Mouse (Mus musculus) monocyte, adult 5-6 weeks (primary cell): ENCODE data around the gene Ldb3. TPM values are rescaled to one million over a fixed set of nuclear protein-coding genes. Genes with fewer than 3 reads are reported as not detected.

Experiments
- ATAC-seq: fragments of 153-309, 156-312 bp; replicated peaks from 2 replicates; pipeline ENCODE4 v1.8.0; 2017; ENCODE audit warnings: mild to moderate bottlenecking; ENCODE audit not compliant: low TSS enrichment, insufficient number of reproducible peaks, severe bottlenecking, poor library complexity, low FRiP score
- total RNA-seq: library from RNA; stranded (forward); fragments of 200-1000, 200-491, 200-594 nt; gene quantifications from 3 replicates; pipeline ENCODE4 v1.2.3, GENCODE M21; 2017

Gene Ldb3
- total RNA-seq, 1 experiment from 2014 or later: not detected

DNA sequence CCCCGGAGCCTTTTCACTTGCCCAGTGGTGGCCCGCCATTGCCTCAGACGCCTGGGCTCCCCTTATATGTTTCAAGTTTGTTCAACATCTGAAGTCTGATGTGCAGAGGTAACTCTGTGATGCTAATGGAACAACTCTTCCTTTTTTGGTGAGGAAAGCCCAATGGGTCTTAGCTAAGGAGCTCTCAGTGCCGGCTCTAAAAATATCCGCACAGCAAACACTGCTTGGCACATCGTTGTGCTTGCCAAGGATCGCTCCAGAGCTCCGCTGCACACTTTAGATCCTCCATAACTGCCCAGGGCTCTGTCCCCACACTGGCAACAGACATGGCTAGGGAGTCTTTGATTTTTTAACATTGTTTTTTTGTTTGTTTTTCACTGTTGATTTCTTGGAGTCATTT, 59.7 kb downstream of the Ldb3 start:
- no peak for ATAC-seq

DNA sequence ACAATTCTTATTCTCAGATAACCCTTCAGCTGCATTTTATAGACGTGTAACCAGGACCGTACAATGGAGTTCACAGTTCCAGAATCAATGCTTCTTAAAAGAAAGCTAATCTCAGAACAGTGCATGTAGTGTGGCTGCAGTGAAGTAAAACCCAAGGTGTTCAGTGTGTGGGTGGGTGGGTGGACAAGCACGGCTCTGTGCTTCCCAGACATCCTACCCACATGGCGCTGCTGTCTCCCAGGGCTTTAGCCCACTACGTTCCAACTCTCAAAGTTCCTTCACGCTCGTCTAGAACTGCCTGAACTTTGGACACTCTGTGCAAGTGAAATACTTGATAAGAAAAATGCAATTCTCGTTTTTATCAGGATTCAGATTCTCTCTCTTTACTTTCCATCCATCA, 65.8 kb downstream of the Ldb3 start, which contains the start of gene 9230112D13Rik:
Gene 9230112D13Rik, minus strand, starts transcription at position 101 of the 400 bp plus-strand sequence.
- ATAC-seq: no peak

- no peak for ATAC-seq
Measured at GRCm38 (mm10) chr14:34517959-34518544, 70.4 kb downstream of the Ldb3 start.

DNA sequence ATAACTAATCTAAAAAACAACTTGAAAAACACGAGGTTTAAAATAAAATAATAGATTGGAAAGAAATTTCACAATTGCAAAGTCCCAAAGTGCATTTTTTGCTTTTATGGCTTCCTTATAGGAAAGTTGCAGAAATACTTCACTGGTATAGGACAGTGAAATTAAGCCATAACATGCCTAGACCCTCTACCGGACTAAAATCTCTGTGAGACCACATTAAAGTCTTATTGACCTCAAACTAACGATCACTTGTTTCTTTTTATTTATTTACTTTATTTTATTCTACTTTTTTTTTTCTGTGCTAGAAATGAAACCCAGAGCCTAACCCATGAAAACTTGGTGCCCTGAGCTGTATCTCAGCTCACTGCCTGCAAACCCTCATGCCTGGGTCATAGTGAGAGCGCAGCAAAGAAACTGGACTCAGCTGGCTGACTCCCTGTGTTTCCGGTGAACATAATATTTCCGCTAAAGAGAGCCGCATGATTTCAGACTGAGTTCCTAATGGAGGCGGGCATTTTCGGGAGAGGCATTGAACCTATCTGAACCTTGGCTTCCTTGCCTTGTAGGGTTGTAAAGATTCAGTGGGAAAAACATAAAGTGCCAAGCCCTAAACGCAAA, 71.4 kb downstream of the Ldb3 start:
- no peak for ATAC-seq

- ATAC-seq: no peak
Measured at GRCm38 (mm10) chr14:34515860-34516259, 72.6 kb downstream of the Ldb3 start.

DNA sequence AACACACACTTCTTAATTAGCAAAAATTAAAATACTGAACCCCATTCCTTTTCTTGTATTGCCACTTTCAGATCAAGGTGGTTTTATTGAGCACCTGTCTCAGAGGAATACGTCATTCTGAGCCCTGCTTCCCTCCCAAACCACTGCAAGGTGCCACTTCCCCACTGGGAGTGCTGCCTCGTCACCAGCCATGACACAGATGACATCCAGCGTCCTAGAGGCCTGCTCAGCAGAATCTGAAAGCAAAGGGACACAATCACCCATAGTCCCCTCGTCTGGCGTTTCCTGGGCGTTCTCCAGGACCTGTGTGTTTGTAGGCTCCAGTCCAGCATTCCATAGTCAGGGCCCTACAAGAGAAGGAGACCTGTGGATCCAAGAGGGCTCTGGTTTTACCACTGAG, 74.4 kb downstream of the Ldb3 start:
- no peak for ATAC-seq

GRCm38 (mm10) chr14:34512602-34513001, 75.9 kb downstream of the Ldb3 start:
- no peak for ATAC-seq

DNA sequence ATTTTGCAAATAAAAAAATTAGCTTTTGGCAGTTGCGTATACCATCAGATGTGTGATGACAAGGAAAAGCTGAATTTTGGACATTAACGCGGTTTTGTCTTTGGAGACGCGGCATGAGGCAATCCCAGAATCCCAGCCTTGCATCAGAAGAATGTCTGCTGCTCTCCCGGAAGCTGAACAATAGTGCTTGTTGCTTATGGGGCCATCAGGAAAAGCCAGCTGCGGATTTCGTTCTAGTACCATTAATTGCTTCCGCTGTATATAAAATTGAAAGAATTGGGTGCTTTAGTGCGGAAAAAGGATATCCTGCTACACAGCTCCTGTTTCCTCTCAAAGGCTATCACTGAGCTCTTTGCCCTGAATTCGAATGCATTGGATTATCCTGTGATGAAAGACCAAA, 76.6 kb downstream of the Ldb3 start:
- no peak for ATAC-seq

- no peak for ATAC-seq
Measured at GRCm38 (mm10) chr14:34508842-34509439, 79.5 kb downstream of the Ldb3 start.

- ATAC-seq: no peak
Measured at GRCm38 (mm10) chr14:34508187-34508840, 80.2 kb downstream of the Ldb3 start.

GRCm38 (mm10) chr14:34505309-34505708, 83.2 kb downstream of the Ldb3 start:
- no peak for ATAC-seq

DNA sequence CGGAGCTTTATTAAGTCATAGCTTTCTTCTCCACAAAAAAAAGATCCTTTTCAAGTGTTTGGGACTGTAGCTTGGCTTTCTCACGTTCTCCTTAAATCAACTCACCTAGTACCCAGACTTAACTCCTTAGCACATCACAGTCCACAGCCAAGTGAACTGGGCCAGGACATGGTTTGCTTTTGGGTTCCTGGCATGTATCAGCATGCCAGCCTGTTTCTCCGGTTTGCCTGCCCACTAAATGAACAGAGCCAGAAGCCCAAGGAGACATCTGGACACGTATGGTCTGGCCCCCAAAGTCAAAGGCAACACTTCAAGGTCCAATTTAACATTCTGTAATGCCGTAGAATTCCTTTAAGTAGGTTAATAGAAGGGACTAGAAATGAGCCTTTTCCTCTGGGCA, 84.1 kb downstream of the Ldb3 start:
- ATAC-seq: no peak

DNA sequence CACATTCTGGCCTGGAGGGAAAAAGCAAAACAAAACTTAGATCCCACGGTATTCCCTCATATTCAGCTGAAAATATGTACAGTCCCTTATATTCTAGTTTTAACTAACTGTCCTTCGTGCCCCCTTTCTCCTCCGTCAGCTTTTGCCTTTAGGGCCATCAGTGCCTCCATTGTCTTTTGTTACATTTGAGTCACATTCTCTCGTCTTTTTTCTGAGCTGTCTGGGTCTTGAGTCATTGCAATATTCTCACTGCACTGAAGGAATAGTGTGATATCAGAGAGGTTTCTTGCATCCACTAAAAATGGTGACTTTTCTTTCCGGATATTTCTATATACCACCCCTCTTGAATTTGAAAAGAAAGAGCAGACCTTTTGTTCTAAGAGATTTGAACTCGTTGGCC, 84.7 kb downstream of the Ldb3 start:
- ATAC-seq: no peak

- ATAC-seq: no peak
Measured at GRCm38 (mm10) chr14:34503325-34503647, 85.2 kb downstream of the Ldb3 start, which contains the start of gene Bmpr1a. Gene Bmpr1a (minus strand): TSS chr14:34503341.

GRCm38 (mm10) chr14:34502475-34503324, 85.8 kb downstream of the Ldb3 start:
- no peak for ATAC-seq

DNA sequence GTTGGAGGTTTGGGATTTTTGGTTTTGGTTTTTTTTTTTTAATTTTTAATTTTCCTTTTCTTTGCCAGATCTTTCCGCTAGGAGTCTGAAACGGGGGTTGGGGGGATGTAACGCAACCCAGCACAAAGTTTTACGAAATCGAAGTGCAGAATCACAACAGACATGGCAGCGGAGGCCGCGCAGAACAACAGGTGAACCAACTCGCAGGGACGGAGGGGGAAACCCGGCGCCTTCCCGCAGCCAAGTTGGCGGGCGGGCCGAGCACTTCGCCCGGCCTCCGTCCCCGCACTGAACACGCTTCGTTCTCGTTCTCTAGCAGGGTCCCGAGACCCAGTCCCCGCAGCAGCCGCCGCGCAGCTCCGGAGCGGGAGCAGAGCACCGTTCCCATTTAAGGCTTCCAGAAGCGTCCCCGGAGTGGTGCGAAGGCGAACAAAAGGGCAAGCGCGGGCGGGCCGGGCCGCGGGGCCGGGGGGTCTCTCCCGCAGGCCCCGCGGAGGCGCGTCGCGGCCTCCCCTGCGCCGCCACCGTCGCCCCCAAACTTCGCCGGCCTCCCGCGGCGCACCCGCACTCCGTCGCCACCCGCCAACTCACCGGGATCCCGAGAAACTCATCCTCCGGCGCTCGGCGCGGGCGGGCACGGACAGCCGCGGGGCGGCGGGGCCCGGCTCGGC, 86.5 kb downstream of the Ldb3 start:
- ATAC-seq: no peak

DNA sequence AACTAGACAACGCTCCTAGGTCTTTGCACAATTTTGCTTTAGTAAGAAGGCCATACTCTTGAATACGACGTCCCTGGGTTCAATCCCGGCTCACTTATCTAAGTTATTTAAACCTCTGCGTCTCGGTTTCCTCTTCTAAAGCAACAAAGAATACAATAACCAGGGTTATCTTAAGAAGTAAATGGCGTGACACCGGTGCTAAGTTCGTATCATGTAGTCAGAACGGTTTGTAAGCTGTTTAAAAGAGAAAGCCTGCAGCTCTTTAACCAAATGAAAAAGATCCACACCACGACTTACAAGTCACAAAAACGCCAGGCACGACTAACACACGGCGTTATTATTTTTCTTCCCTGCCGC, 87.1 kb downstream of the Ldb3 start:
- no peak for ATAC-seq

- no peak for ATAC-seq
Measured at GRCm38 (mm10) chr14:34500309-34500708, 88.2 kb downstream of the Ldb3 start.

- no peak for ATAC-seq
Measured at GRCm38 (mm10) chr14:34499664-34500063, 88.8 kb downstream of the Ldb3 start.
